Mouse (Mus musculus): ENCODE results near the gene Ptpn14. TPM values are rescaled to one million over a fixed set of nuclear protein-coding genes. Genes with fewer than 3 reads are reported as not detected.
"Not testable (repeated sequence)": the region's sequence is repeated elsewhere in the genome, so short reads cannot be mapped to it uniquely, and the experiment has no call there.

Ptpn14 gene
- total RNA-seq (2017), result 2.0 and 2.3 TPM in 2 replicates

- peak; percentile 55 for ATAC-seq (replicated peaks; ENCODE audit: low read depth, poor library complexity, severe bottlenecking)
Observed at GRCm38 (mm10) chr1:189727884-189728783, at the start of gene Ptpn14. TSS of gene Ptpn14 (plus strand) at chr1:189728268.

GRCm38 (mm10) chr1:189679555-189679954 lies 48.5 kb upstream of the Ptpn14 start:
- no peak for ATAC-seq (replicated peaks; ENCODE audit: low read depth, poor library complexity, severe bottlenecking)

- ATAC-seq (replicated peaks; ENCODE audit: low read depth, poor library complexity, severe bottlenecking), result no peak
Observed at GRCm38 (mm10) chr1:189684786-189685415, 43.2 kb upstream of the Ptpn14 start.

GRCm38 (mm10) chr1:189686025-189686424 lies 42.0 kb upstream of the Ptpn14 start:
- ATAC-seq (replicated peaks; ENCODE audit: low read depth, poor library complexity, severe bottlenecking), result no peak

GRCm38 (mm10) chr1:189687654-189688387 lies 40.2 kb upstream of the Ptpn14 start, which contains the start of gene Cenpf:
TSS of gene Cenpf (minus strand) at chr1:189688086.
- peak; percentile 99 for ATAC-seq (replicated peaks; ENCODE audit: low read depth, poor library complexity, severe bottlenecking)

GRCm38 (mm10) chr1:189688388-189688750 lies 39.7 kb upstream of the Ptpn14 start:
- ATAC-seq (replicated peaks; ENCODE audit: low read depth, poor library complexity, severe bottlenecking), result no peak

- ATAC-seq (replicated peaks; ENCODE audit: low read depth, poor library complexity, severe bottlenecking), result peak; percentile 7; the same call in 1 of the 2 replicates
Observed at GRCm38 (mm10) chr1:189689050-189689833, 38.8 kb upstream of the Ptpn14 start.

GRCm38 (mm10) chr1:189692442-189692841 lies 35.6 kb upstream of the Ptpn14 start:
- ATAC-seq (replicated peaks; ENCODE audit: low read depth, poor library complexity, severe bottlenecking), result not testable (repeated sequence)

- peak; percentile 39; the same call in 1 of the 2 replicates for ATAC-seq (replicated peaks; ENCODE audit: low read depth, poor library complexity, severe bottlenecking)
Observed at GRCm38 (mm10) chr1:189694391-189694790, 33.7 kb upstream of the Ptpn14 start.

GRCm38 (mm10) chr1:189695321-189695720 lies 32.7 kb upstream of the Ptpn14 start:
- no peak; the same call in 1 of the 2 replicates for ATAC-seq (replicated peaks; ENCODE audit: low read depth, poor library complexity, severe bottlenecking)

- ATAC-seq (replicated peaks; ENCODE audit: low read depth, poor library complexity, severe bottlenecking), result 0 out of 2 replicates have a peak, but pooled peaks have one; percentile 33
Observed at GRCm38 (mm10) chr1:189698416-189698815, 29.7 kb upstream of the Ptpn14 start.

GRCm38 (mm10) chr1:189700186-189700585 lies 27.9 kb upstream of the Ptpn14 start:
- ATAC-seq (replicated peaks; ENCODE audit: low read depth, poor library complexity, severe bottlenecking), result no peak

- peak; percentile 80 for ATAC-seq (replicated peaks; ENCODE audit: low read depth, poor library complexity, severe bottlenecking)
Observed at GRCm38 (mm10) chr1:189700990-189701389, 27.1 kb upstream of the Ptpn14 start.

- no peak for ATAC-seq (replicated peaks; ENCODE audit: low read depth, poor library complexity, severe bottlenecking)
Observed at GRCm38 (mm10) chr1:189703156-189703555, 24.9 kb upstream of the Ptpn14 start.

GRCm38 (mm10) chr1:189703591-189703990 lies 24.5 kb upstream of the Ptpn14 start:
- no peak for ATAC-seq (replicated peaks; ENCODE audit: low read depth, poor library complexity, severe bottlenecking)

GRCm38 (mm10) chr1:189706040-189706645 lies 21.9 kb upstream of the Ptpn14 start:
- ATAC-seq (replicated peaks; ENCODE audit: low read depth, poor library complexity, severe bottlenecking), result no peak

- ATAC-seq (replicated peaks; ENCODE audit: low read depth, poor library complexity, severe bottlenecking), result peak; percentile 58
Observed at GRCm38 (mm10) chr1:189707014-189707413, 21.1 kb upstream of the Ptpn14 start.

- 0 out of 2 replicates have a peak, but pooled peaks have one; percentile 12 for ATAC-seq (replicated peaks; ENCODE audit: low read depth, poor library complexity, severe bottlenecking)
Observed at GRCm38 (mm10) chr1:189707419-189707818, 20.6 kb upstream of the Ptpn14 start.

- no peak for ATAC-seq (replicated peaks; ENCODE audit: low read depth, poor library complexity, severe bottlenecking)
Observed at GRCm38 (mm10) chr1:189709001-189709400, 19.1 kb upstream of the Ptpn14 start.
